Mouse (Mus musculus) c-Kit-positive CD71-negative TER-119-negative erythroid progenitor cells, embryonic 14.5 days (primary cell): Measurements from ENCODE around the gene Ptpn3.
A peak's percentile ranks its signal among the peaks of the same experiment; 100 is the strongest.

Experiments
- DNase-seq: peaks from one replicate; pipeline ENCODE4 v3.0.0-alpha.2; 2013; ENCODE audit warnings: low read depth

The Ptpn3 gene

GRCm38 (mm10) chr4:57301410-57302313, at the start of gene Ptpn3:
Ptpn3 (minus strand) TSS chr4:57301837.
- DNase-seq: peak; percentile 58

GRCm38 (mm10) chr4:57350541-57350940, 48.9 kb upstream of the Ptpn3 start:
- DNase-seq: no peak

- no peak for DNase-seq
These were observed 42.4 kb upstream of the Ptpn3 start for GRCm38 (mm10) chr4:57343996-57344395.

- DNase-seq: no peak
These were observed 37.3 kb upstream of the Ptpn3 start for GRCm38 (mm10) chr4:57338923-57339322.

GRCm38 (mm10) chr4:57338061-57338460, 36.4 kb upstream of the Ptpn3 start:
- DNase-seq: no peak

DNA sequence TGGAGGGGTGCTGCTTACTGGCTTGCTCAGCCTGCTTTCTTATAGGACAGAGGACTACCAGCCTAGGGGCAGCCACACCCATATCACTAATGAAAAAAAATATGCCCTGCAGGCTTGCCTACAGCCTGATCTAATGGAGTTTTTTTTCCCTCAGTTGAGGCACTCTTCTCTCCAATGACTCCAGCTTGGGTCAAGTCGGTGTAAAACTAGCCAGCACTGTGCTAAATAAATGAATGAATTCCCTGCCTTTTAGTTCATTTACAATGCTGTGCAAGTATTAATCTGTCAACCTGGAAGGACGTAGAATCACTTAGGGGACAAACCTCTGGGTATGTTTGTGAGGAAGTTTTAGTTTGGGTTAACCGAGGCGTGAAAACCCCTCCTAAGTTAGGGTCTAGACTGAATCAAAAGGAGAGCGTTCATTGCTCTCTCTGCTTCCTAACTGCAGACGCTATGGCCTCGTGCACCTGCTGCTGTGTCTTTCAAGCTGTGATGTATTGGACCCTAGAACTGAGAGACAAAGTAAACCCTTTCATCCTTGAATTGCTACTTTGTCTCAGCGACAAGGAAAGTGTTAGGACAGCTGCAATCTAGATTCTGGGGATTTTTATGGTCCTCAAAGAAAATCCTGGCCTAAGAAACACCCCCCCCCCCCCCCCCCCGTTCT, 33.5 kb upstream of the Ptpn3 start:
- DNase-seq: no peak

GRCm38 (mm10) chr4:57333926-57334548, 32.4 kb upstream of the Ptpn3 start:
- DNase-seq: peak; percentile 1

GRCm38 (mm10) chr4:57332511-57332910, 30.9 kb upstream of the Ptpn3 start:
- no peak for DNase-seq

- DNase-seq: no peak
These were observed 19.1 kb upstream of the Ptpn3 start for GRCm38 (mm10) chr4:57320606-57321327.

- DNase-seq: no peak
These were observed 17.0 kb upstream of the Ptpn3 start for GRCm38 (mm10) chr4:57318525-57319212.

DNA sequence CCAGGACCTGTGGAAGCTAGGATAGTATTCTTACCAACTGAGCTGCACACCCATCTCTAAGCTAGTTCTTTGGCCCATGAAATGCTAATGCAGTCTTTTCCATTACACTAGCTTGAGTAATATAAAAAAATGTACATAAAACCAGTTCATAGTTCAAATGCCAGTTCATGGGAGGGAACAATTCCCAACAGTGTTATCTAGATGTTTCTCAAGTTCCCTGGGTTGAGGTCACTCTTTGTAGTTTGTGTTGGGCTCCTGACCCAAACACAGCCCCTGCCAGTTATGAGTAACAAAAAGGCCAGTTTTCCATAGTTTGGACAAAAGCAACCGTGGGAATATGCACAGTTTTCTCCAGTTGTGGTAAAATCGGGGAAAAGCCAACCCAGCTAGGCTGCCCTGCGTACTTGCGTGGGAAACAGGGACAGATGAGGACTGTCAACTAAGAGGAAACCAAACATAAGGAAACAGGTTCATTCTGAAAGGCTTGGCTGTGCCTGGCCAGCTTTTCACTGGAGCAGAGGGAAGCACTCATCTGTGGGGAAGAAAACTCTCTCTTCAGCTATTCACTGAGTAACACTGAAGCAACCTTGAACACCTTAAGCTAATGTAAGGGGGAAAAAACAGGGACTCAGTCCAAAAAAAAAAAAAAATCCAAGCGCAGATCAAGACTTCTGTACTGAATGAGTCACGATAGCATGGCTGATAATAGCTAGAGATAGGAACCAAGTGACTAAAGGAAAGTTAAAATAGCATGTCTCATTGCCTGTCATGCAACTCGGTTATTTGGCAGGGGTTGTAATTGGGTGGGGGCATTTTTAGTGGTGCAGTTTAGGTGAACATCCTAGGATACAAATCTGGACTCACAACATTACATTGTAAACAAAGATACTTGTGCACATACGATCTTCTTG, 10.9 kb upstream of the Ptpn3 start:
- DNase-seq: no peak

- DNase-seq: no peak
These were observed 10.1 kb upstream of the Ptpn3 start for GRCm38 (mm10) chr4:57311750-57312149.

DNA sequence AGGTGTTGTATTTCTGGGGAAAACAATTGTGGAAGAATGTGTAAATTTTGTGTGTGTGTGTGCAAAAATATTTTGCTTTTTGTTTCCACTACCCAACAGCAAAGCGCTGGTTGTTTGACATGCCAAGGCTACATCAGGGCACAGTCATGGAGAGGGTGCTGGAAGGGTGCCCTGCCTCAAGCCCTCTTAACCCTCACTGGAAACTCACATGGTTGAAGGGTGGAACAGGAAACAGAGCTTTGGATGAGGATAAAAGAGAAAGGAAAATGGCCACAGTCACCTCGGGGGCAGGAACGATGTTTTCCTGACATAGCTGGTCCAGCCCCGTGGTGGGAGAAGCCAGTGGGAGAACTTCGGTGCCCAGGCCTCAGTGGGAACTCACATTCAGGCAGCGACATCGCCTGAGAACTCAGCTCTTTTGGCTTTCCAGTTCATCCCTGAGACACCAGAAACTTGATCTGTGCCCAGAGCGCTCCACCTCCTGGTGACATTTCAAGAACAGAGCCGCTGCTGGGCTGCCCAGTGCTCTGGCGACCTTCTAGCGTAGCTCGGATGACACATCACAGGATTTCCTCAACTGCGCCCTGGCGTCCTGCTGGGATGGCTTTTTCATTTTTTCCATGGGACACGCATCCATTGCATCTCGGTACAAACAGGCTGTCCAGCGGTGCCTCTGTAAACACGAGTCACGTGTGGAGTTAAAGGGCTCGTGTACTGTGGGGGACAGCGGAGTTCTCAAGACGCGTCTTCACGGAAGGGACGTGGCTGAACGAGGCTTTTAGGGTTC, 6.8 kb upstream of the Ptpn3 start:
- DNase-seq: no peak

DNA sequence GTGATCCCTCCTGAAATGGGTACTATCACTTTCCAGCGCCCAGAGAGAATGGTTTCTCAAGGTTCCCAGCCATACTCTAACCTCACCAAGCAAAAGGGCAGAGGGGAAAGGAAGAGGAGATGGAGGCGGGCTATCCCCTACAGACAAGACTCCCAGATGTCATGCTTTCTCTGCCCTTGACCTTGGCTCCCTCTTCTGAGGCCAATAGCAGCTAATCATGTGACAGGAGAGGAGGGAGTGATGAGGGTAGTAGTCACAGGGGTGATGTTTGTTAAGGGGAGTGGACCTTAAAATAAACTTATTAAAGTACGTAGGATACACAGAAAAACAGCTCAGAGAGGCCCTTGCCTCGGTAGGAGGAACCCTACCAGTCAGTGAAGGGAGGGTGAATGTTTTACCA, 6.1 kb upstream of the Ptpn3 start:
- no peak for DNase-seq

DNA sequence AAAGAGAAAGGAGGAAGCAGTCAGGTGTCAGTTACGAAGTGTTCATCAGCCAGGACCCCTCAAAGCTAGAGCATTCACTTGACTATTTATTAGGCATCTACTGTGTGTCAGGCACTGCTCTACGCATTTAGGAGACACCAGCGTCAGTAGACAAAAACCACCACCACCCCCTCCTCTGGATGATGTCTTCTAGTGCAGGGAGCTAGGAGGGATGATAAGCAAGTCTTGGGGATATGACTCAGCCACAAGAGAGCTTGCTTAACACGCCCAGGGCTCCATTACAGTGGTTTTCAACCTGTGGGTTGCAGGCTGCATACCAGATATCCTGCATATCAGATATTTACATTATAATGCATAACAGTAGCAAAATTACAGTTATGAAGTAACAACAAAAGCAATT, 4.6 kb upstream of the Ptpn3 start:
- no peak for DNase-seq

DNA sequence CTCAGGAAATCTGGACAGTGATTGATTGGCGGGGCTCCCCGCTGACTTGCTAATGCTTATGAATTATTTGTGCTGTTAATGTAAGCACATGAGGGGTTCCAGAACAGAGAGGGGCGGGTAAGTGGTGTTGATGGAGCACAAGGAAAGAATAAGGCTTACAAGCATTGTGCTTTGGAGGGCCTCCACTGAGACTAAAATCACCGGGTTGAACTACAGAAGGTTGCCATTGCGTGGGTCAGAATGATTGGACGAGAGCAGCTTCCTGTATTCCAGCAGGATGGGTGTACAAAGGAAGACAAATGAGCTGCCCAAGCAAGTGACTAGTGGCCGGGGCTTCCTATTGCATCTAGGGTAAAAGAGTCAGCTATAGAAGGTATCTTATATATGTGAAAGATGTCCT, 4.0 kb upstream of the Ptpn3 start:
- DNase-seq: no peak

- DNase-seq: no peak
These were observed 898 bp downstream of the Ptpn3 start for GRCm38 (mm10) chr4:57300469-57301409.

DNA sequence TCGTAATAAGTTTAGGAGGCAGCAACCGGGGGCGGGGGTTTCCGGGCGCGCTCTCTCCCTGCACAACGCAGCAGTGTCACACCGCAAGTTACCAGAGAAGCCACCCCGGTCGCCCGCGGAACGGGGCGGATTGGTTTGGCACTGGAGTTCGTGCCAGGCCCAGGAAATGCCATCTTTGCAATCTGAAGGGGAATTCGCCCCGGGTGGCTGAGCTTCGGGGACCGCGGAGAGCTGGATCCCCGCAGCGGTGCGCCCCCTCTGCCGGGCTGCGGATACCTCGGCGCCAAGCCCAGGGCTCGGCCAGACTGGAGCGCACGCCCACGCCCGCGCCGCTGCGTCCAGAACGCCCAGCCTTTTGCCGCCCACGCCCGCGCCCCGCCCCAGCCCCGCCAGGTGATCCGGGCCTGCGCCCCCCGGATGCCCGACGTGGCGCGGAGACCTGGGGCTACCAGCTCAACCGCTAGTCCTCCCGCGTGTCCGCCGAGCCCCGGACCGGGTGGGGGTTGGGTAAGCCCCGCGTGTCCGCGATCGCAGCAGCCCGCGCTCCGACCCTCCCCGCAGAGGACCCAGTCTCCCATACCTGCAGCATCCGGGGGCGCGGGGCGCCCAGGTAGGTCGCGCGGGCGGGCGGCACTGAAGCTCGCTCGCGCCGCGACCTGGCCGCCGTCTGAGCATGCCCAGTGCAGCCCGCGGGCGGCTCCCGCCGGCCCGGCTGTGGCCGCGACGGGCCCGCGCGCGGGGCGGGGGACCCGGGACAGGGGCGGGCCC, 1.8 kb downstream of the Ptpn3 start:
- DNase-seq: no peak
